Mouse (Mus musculus) urinary bladder, postnatal 36 days (tissue): ENCODE data around the gene Cryaa.
"Not testable (repeated sequence)": the region's sequence is repeated elsewhere in the genome, so short reads cannot be mapped to it uniquely, and the experiment has no call there.

Experiments
- DNase-seq, 2 experiments: peaks; one replicate each; pipeline ENCODE4 v3.0.0; 2022; ENCODE audit warnings: low spot score in 2 of 2, mixed read lengths in 1 of 2

Cryaa gene

GRCm38 (mm10) chr17:31660661-31661250, 16.9 kb upstream of the Cryaa start:
- no peak for DNase-seq

- DNase-seq = no peak
Measured at GRCm38 (mm10) chr17:31662855-31663254, 14.8 kb upstream of the Cryaa start.

GRCm38 (mm10) chr17:31664760-31665159, 12.8 kb upstream of the Cryaa start:
- peak; percentile 73 to 83 for DNase-seq

GRCm38 (mm10) chr17:31668306-31668705, 9.3 kb upstream of the Cryaa start:
- no peak for DNase-seq

- no peak for DNase-seq
Measured at GRCm38 (mm10) chr17:31670163-31670562, 7.4 kb upstream of the Cryaa start.

- no peak for DNase-seq
Measured at GRCm38 (mm10) chr17:31671698-31672097, 5.9 kb upstream of the Cryaa start.

GRCm38 (mm10) chr17:31672279-31672678, 5.3 kb upstream of the Cryaa start:
- DNase-seq = no peak

GRCm38 (mm10) chr17:31674426-31674825, 3.2 kb upstream of the Cryaa start:
- DNase-seq = no peak

GRCm38 (mm10) chr17:31680450-31680849, 2.8 kb downstream of the Cryaa start:
- DNase-seq = no peak

GRCm38 (mm10) chr17:31685514-31686224, 8.1 kb downstream of the Cryaa start:
- peak; percentile 80 to 81 for DNase-seq

GRCm38 (mm10) chr17:31686225-31686564, 8.6 kb downstream of the Cryaa start:
- no peak for DNase-seq

GRCm38 (mm10) chr17:31688112-31688511, 10.5 kb downstream of the Cryaa start:
- no peak for DNase-seq

- DNase-seq = no peak
Measured at GRCm38 (mm10) chr17:31689606-31690005, 12.0 kb downstream of the Cryaa start.

- no peak for DNase-seq
Measured at GRCm38 (mm10) chr17:31692918-31693317, 15.3 kb downstream of the Cryaa start.

- peak; percentile 74 to 84 for DNase-seq
Measured at GRCm38 (mm10) chr17:31693330-31694022, 15.9 kb downstream of the Cryaa start.

GRCm38 (mm10) chr17:31694023-31694376, 16.4 kb downstream of the Cryaa start:
- no peak for DNase-seq

GRCm38 (mm10) chr17:31694949-31695348, 17.3 kb downstream of the Cryaa start:
- DNase-seq = no peak

- not testable (repeated sequence) for DNase-seq
Measured at GRCm38 (mm10) chr17:31695356-31695755, 17.7 kb downstream of the Cryaa start.

GRCm38 (mm10) chr17:31698347-31698746, 20.7 kb downstream of the Cryaa start:
- DNase-seq = no peak

GRCm38 (mm10) chr17:31703276-31703980, 25.8 kb downstream of the Cryaa start:
- peak in 1 of 2 experiments; percentile 65 for DNase-seq

GRCm38 (mm10) chr17:31705271-31706020, 27.8 kb downstream of the Cryaa start:
- peak in 1 of 2 experiments; percentile 73 for DNase-seq
